Mouse (Mus musculus): ENCODE data around the gene Bbs12. TPM values are rescaled to one million over a fixed set of nuclear protein-coding genes. Genes with fewer than 3 reads are reported as not detected.

Gene Bbs12
- 4.7 and 5.3 TPM in 2 replicates for polyA plus RNA-seq (2015; fragmentation: Nextera tagmentation; extraction: Ambion mirVana)

- peak within 1 kb of the TSS; percentile 81 for H3K4me2 ChIP-seq (ENCODE audit: low read depth, low read length)
- no peaks in the 10 kb centered on the region for H3K36me3 ChIP-seq (ENCODE audit: control insufficient read depth, insufficient read depth)
- under 1% methylated on average over 54 of the region's 54 CpGs for WGBS
- H3K27me3 ChIP-seq (ENCODE audit: control insufficient read depth, insufficient read depth, low read length) = no peaks in the 10 kb centered on the region
- peak within 1 kb of the TSS; percentile 79 for H3K9ac ChIP-seq (ENCODE audit: low read length)
- 0 out of 2 replicates have a peak, but pooled peaks cover 2% of the 10 kb centered on the region for H3K4me1 ChIP-seq (ENCODE audit: control insufficient read depth, insufficient read depth, low read length)
- H3K4me3 ChIP-seq (ENCODE audit: low read length) = peak within 1 kb of the TSS; percentile 69
- peak; percentile 100 for ATAC-seq (replicated peaks; ENCODE audit: extremely low read depth, insufficient read depth, low FRiP score)
- H3K27ac ChIP-seq (ENCODE audit: low read length) = peak within 1 kb of the TSS; percentile 34
- H3K9me3 ChIP-seq (replicated peaks; ENCODE audit: control insufficient read depth, low read length) = no peaks in the 10 kb centered on the region; the same call in 1 of the 2 replicates
Measured at GRCm38 (mm10) chr3:37312370-37312941, at the start of gene Bbs12, which contains the start of gene Cetn4. Bbs12 (plus strand) TSS chr3:37312554. Cetn4 (minus strand) TSS chr3:37312708.

GRCm38 (mm10) chr3:37268338-37268737, 44.0 kb upstream of the Bbs12 start:
- Histone ChIP-seq H3K27ac (ENCODE audit: low read length) (no peak overlapping the region), H3K9ac (ENCODE audit: low read length) (no peak overlapping the region), H3K4me1 (ENCODE audit: control insufficient read depth, insufficient read depth, low read length) (no peaks in the 10 kb centered on the region), H3K4me2 (ENCODE audit: low read depth, low read length) (no peak overlapping the region), H3K9me3 (replicated peaks; ENCODE audit: control insufficient read depth, low read length) (no peaks in the 10 kb centered on the region), H3K36me3 (ENCODE audit: control insufficient read depth, insufficient read depth) (no peaks in the 10 kb centered on the region), H3K27me3 (ENCODE audit: control insufficient read depth, insufficient read depth, low read length) (no peaks in the 10 kb centered on the region), H3K4me3 (ENCODE audit: low read length) (no peak overlapping the region)
- no peak for ATAC-seq (replicated peaks; ENCODE audit: extremely low read depth, insufficient read depth, low FRiP score)
- 78% methylated on average over 11 of the region's 11 CpGs for WGBS

GRCm38 (mm10) chr3:37269926-37270325, 42.4 kb upstream of the Bbs12 start:
- 73% methylated on average over 4 of the region's 4 CpGs for WGBS
- no peak overlapping the region for H3K9ac ChIP-seq (ENCODE audit: low read length)
- H3K36me3 ChIP-seq (ENCODE audit: control insufficient read depth, insufficient read depth) = no peaks in the 10 kb centered on the region
- no peak for ATAC-seq (replicated peaks; ENCODE audit: extremely low read depth, insufficient read depth, low FRiP score)
- no peak overlapping the region for H3K4me3 ChIP-seq (ENCODE audit: low read length)
- no peak overlapping the region for H3K27ac ChIP-seq (ENCODE audit: low read length)
- no peaks in the 10 kb centered on the region for H3K9me3 ChIP-seq (replicated peaks; ENCODE audit: control insufficient read depth, low read length)
- no peaks in the 10 kb centered on the region for H3K4me1 ChIP-seq (ENCODE audit: control insufficient read depth, insufficient read depth, low read length)
- no peak overlapping the region for H3K4me2 ChIP-seq (ENCODE audit: low read depth, low read length)
- no peaks in the 10 kb centered on the region for H3K27me3 ChIP-seq (ENCODE audit: control insufficient read depth, insufficient read depth, low read length)

- 0% methylated on average over 1 of the region's 1 CpGs for WGBS
- Histone ChIP-seq H3K36me3 (ENCODE audit: control insufficient read depth, insufficient read depth) (no peaks in the 10 kb centered on the region), H3K27me3 (ENCODE audit: control insufficient read depth, insufficient read depth, low read length) (no peaks in the 10 kb centered on the region), H3K9ac (ENCODE audit: low read length) (no peak overlapping the region), H3K9me3 (replicated peaks; ENCODE audit: control insufficient read depth, low read length) (no peaks in the 10 kb centered on the region), H3K4me3 (ENCODE audit: low read length) (no peak overlapping the region), H3K4me2 (ENCODE audit: low read depth, low read length) (no peak overlapping the region), H3K27ac (ENCODE audit: low read length) (no peak overlapping the region), H3K4me1 (ENCODE audit: control insufficient read depth, insufficient read depth, low read length) (no peaks in the 10 kb centered on the region)
- ATAC-seq (replicated peaks; ENCODE audit: extremely low read depth, insufficient read depth, low FRiP score) = no peak
Measured at GRCm38 (mm10) chr3:37271209-37271608, 41.1 kb upstream of the Bbs12 start.

- H3K4me2 ChIP-seq (ENCODE audit: low read depth, low read length) = no peak overlapping the region
- no peak for ATAC-seq (replicated peaks; ENCODE audit: extremely low read depth, insufficient read depth, low FRiP score)
- H3K27ac ChIP-seq (ENCODE audit: low read length) = no peak overlapping the region
- WGBS = 69% methylated on average over 7 of the region's 7 CpGs
- no peaks in the 10 kb centered on the region for H3K27me3 ChIP-seq (ENCODE audit: control insufficient read depth, insufficient read depth, low read length)
- no peaks in the 10 kb centered on the region for H3K36me3 ChIP-seq (ENCODE audit: control insufficient read depth, insufficient read depth)
- no peaks in the 10 kb centered on the region for H3K4me1 ChIP-seq (ENCODE audit: control insufficient read depth, insufficient read depth, low read length)
- no peak overlapping the region for H3K9ac ChIP-seq (ENCODE audit: low read length)
- H3K9me3 ChIP-seq (replicated peaks; ENCODE audit: control insufficient read depth, low read length) = no peaks in the 10 kb centered on the region
- H3K4me3 ChIP-seq (ENCODE audit: low read length) = no peak overlapping the region
Measured at GRCm38 (mm10) chr3:37273092-37273491, 39.3 kb upstream of the Bbs12 start.

GRCm38 (mm10) chr3:37274661-37275060, 37.7 kb upstream of the Bbs12 start:
- ATAC-seq (replicated peaks; ENCODE audit: extremely low read depth, insufficient read depth, low FRiP score) = no peak
- no peak overlapping the region for H3K9ac ChIP-seq (ENCODE audit: low read length)
- H3K36me3 ChIP-seq (ENCODE audit: control insufficient read depth, insufficient read depth) = no peaks in the 10 kb centered on the region
- WGBS = 65% methylated on average over 6 of the region's 6 CpGs
- H3K4me2 ChIP-seq (ENCODE audit: low read depth, low read length) = no peak overlapping the region
- no peaks in the 10 kb centered on the region for H3K9me3 ChIP-seq (replicated peaks; ENCODE audit: control insufficient read depth, low read length)
- H3K27ac ChIP-seq (ENCODE audit: low read length) = no peak overlapping the region
- H3K4me3 ChIP-seq (ENCODE audit: low read length) = no peak overlapping the region
- no peaks in the 10 kb centered on the region for H3K27me3 ChIP-seq (ENCODE audit: control insufficient read depth, insufficient read depth, low read length)
- no peaks in the 10 kb centered on the region for H3K4me1 ChIP-seq (ENCODE audit: control insufficient read depth, insufficient read depth, low read length)

- no peak overlapping the region for H3K4me2 ChIP-seq (ENCODE audit: low read depth, low read length)
- no peak for ATAC-seq (replicated peaks; ENCODE audit: extremely low read depth, insufficient read depth, low FRiP score)
- H3K27ac ChIP-seq (ENCODE audit: low read length) = no peak overlapping the region
- H3K9ac ChIP-seq (ENCODE audit: low read length) = no peak overlapping the region
- no peak overlapping the region for H3K4me3 ChIP-seq (ENCODE audit: low read length)
- H3K9me3 ChIP-seq (replicated peaks; ENCODE audit: control insufficient read depth, low read length) = no peaks in the 10 kb centered on the region
- no peaks in the 10 kb centered on the region for H3K4me1 ChIP-seq (ENCODE audit: control insufficient read depth, insufficient read depth, low read length)
- no peaks in the 10 kb centered on the region for H3K36me3 ChIP-seq (ENCODE audit: control insufficient read depth, insufficient read depth)
- WGBS = 76% methylated on average over 1 of the region's 1 CpGs
- H3K27me3 ChIP-seq (ENCODE audit: control insufficient read depth, insufficient read depth, low read length) = no peaks in the 10 kb centered on the region
Measured at GRCm38 (mm10) chr3:37280221-37280620, 32.1 kb upstream of the Bbs12 start.

- Histone ChIP-seq H3K4me3 (ENCODE audit: low read length) (no peak overlapping the region), H3K9ac (ENCODE audit: low read length) (no peak overlapping the region), H3K27ac (ENCODE audit: low read length) (no peak overlapping the region), H3K9me3 (replicated peaks; ENCODE audit: control insufficient read depth, low read length) (no peaks in the 10 kb centered on the region), H3K4me2 (ENCODE audit: low read depth, low read length) (no peak overlapping the region), H3K36me3 (ENCODE audit: control insufficient read depth, insufficient read depth) (no peaks in the 10 kb centered on the region), H3K27me3 (ENCODE audit: control insufficient read depth, insufficient read depth, low read length) (no peaks in the 10 kb centered on the region), H3K4me1 (ENCODE audit: control insufficient read depth, insufficient read depth, low read length) (no peaks in the 10 kb centered on the region)
- WGBS = 61% methylated on average over 8 of the region's 8 CpGs
- no peak; the same call in 1 of the 2 replicates for ATAC-seq (replicated peaks; ENCODE audit: extremely low read depth, insufficient read depth, low FRiP score)
Measured at GRCm38 (mm10) chr3:37280871-37281270, 31.5 kb upstream of the Bbs12 start.

- no peaks in the 10 kb centered on the region for H3K9me3 ChIP-seq (replicated peaks; ENCODE audit: control insufficient read depth, low read length)
- no peak overlapping the region for H3K9ac ChIP-seq (ENCODE audit: low read length)
- no peak overlapping the region for H3K4me2 ChIP-seq (ENCODE audit: low read depth, low read length)
- H3K4me3 ChIP-seq (ENCODE audit: low read length) = no peak overlapping the region
- no peaks in the 10 kb centered on the region for H3K4me1 ChIP-seq (ENCODE audit: control insufficient read depth, insufficient read depth, low read length)
- H3K27ac ChIP-seq (ENCODE audit: low read length) = no peak overlapping the region
- H3K36me3 ChIP-seq (ENCODE audit: control insufficient read depth, insufficient read depth) = no peaks in the 10 kb centered on the region
- WGBS = 78% methylated on average over 11 of the region's 11 CpGs
- H3K27me3 ChIP-seq (ENCODE audit: control insufficient read depth, insufficient read depth, low read length) = no peaks in the 10 kb centered on the region
- ATAC-seq (replicated peaks; ENCODE audit: extremely low read depth, insufficient read depth, low FRiP score) = no peak
Measured at GRCm38 (mm10) chr3:37282299-37282922, 29.9 kb upstream of the Bbs12 start.
